Comparison of ENCODE assay signal across 16 mouse cellular contexts in genomic region chr4:116162142-116162541, GRCm38 (mm10). TPM values are rescaled to one million over a fixed set of nuclear protein-coding genes. Genes with fewer than 3 reads are reported as not detected.
DNase-seq lines count a peak whose midpoint lies in the region; TF ChIP-seq lines count a peak whose summit lies in the region.
"Had no signal": no experiment of that assay in that cellular context is flagged by ENCODE, and none has a peak within 500 bp of the region (broad histone marks: within the 10 kb centered on the region; RNA-seq: fewer than 3 reads in every experiment).

No protein-coding gene starts in this region.

- peak overlapping the region; percentile 52; the same call in 1 of the 2 replicates for H3K27ac ChIP-seq in left cerebral cortex, adult 2 months
- no peak overlapping the region for H3K27ac ChIP-seq in gastrocnemius, adult 2 months
- H3K27ac ChIP-seq: embryonic facial prominence, embryonic 15.5 days had no signal

- TF ChIP-seq CTCF in left cerebral cortex, adult 2 months (IDR thresholded peaks at IDR 0.05), result no peak
- TF ChIP-seq CTCF in gastrocnemius, adult 2 months (IDR thresholded peaks at IDR 0.05), result no peak

- DNase-seq in left cerebral cortex, adult 2 months (ENCODE audit: extremely low spot score in 1 of 2, low spot score in 2 of 2), result no peak
- DNase-seq in left cerebral cortex, adult 9 months (ENCODE audit: low spot score in 2 of 2), result no peak
- DNase-seq in ovary, postnatal 36 days (ENCODE audit: low spot score), result peak; percentile 42
- no peak for DNase-seq in ovary, postnatal 14 days (ENCODE audit: low spot score)
- DNase-seq in kidney, postnatal 14 days, result peak; percentile 69
- no peak for DNase-seq in gastrocnemius, adult 2 months
- no peak for DNase-seq in thymus, adult 18-20 months
- DNase-seq: cerebellum, postnatal 10 days; layer of hippocampus, postnatal 36 days; left cerebral cortex, postnatal 4 days; thymus, postnatal 36 days had no signal

- intact Hi-C loops in left cerebral cortex, adult 2 months (cut with DNase I), result loop anchor here (1.0 kb wide), 1 partner anchor 14 kb away; no protein-coding TSS in a partner anchor
- intact Hi-C loops in gastrocnemius, adult 2 months (cut with DNase I), result no loop called here

- H3K4me3 ChIP-seq in left cerebral cortex, adult 2 months, result no peak overlapping the region
- H3K4me3 ChIP-seq in gastrocnemius, adult 2 months, result no peak overlapping the region
- H3K4me3 ChIP-seq: embryonic facial prominence, embryonic 15.5 days; heart, embryonic 12.5 days had no signal

RNA-seq across cellular contexts. Expression of gene Tspan1, which starts 5.3 kb away (rescaled TPM):
- not detected for total RNA-seq in left cerebral cortex, adult 2 months (2021)
- under 1 TPM in 1 of 2 experiments, not detected in 1; 0.17 TPM for total RNA-seq in gastrocnemius, adult 2 months (2021)
- total RNA-seq: layer of hippocampus, adult 18-20 months; layer of hippocampus, postnatal 36 days; left cerebral cortex, postnatal 4 days had no signal

RNA-seq across cellular contexts. Expression of gene Lurap1, which starts 11.0 kb away (rescaled TPM):
- 10 to 100 TPM; 28.4 to 31.2 TPM for total RNA-seq in left cerebral cortex, adult 2 months (2021)
- 1 to 10 TPM; 4.9 to 6.9 TPM for total RNA-seq in gastrocnemius, adult 2 months (2021)

RNA-seq across cellular contexts. Expression of gene 1700042G07Rik, which starts 11.0 kb away (rescaled TPM):
- not detected for total RNA-seq in left cerebral cortex, adult 2 months (2021)
- total RNA-seq in gastrocnemius, adult 2 months (2021), result not detected
- total RNA-seq: ES-E14; layer of hippocampus, adult 18-20 months; layer of hippocampus, postnatal 36 days; left cerebral cortex, postnatal 4 days; midbrain, postnatal 0 days had no signal

RNA-seq across cellular contexts. Expression of gene Gm49337, which starts 11.0 kb away (rescaled TPM):
- total RNA-seq in left cerebral cortex, adult 2 months (2021), result 1 to 10 TPM; 1.4 to 2.9 TPM
- under 1 TPM in 1 of 2 experiments, not detected in 1; 0.47 TPM for total RNA-seq in gastrocnemius, adult 2 months (2021)
- total RNA-seq: midbrain, postnatal 0 days had no signal

RNA-seq across cellular contexts. Expression of gene Pomgnt1, which starts 38.5 kb away (rescaled TPM):
- 10 to 100 TPM; 80.2 to 85.6 TPM for total RNA-seq in left cerebral cortex, adult 2 months (2021)
- total RNA-seq in gastrocnemius, adult 2 months (2021), result 10 to 100 TPM; 47.9 to 50.7 TPM

Comparison
In these comparisons a context has a peak if more than half of its experiments do, and no peak if none do; other contexts are left out.
1. DNase-seq: peak in ovary, postnatal 36 days (single experiment) and kidney, postnatal 14 days (single experiment); none in left cerebral cortex, adult 2 months (0 of 2), left cerebral cortex, adult 9 months (0 of 2), ovary, postnatal 14 days (single experiment), gastrocnemius, adult 2 months (single experiment) and thymus, adult 18-20 months (0 of 2).